15 mouse cellular contexts compared by ENCODE assay signal in the genomic region with DNA sequence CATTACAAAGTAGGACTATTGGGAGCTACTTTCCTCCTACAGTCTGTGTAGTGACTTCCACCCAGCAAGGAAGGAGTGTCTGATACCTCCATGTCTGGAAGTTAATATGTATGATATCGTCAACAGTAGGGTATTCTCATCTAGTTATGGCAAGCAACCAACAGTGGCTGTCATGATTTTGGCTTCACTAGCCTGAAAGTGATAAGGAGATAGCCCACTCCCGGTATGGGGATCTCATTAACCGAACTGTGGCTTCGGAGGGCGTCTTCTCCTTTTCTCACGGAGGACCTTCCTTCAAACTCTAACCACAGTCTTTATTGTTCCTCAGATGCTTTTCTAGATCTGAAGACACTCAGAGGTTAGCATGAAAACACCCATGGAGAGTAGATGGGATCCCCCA.
"Had no signal": no experiment of that assay in that cellular context is flagged by ENCODE, and none has a peak within 500 bp of the region (broad histone marks: within the 10 kb centered on the region; RNA-seq: fewer than 3 reads in every experiment).

No protein-coding gene starts in this region.

- H3K4me1 ChIP-seq: neural tube, embryonic 13.5 days; neural tube, embryonic 15.5 days; stomach, embryonic 15.5 days had no signal

- H3K27ac ChIP-seq: neural tube, embryonic 13.5 days; neural tube, embryonic 15.5 days; stomach, embryonic 15.5 days; stomach, postnatal 0 days had no signal

- H3K4me2 ChIP-seq: neural tube, embryonic 13.5 days; neural tube, embryonic 15.5 days; stomach, embryonic 15.5 days had no signal

- H3K9ac ChIP-seq: neural tube, embryonic 13.5 days; neural tube, embryonic 15.5 days; stomach, embryonic 15.5 days had no signal

- H3K9me3 ChIP-seq: stomach, embryonic 15.5 days had no signal

- DNase-seq: right cerebral cortex, adult 18-20 months; right cerebral cortex, postnatal 14 days; right cerebral cortex, postnatal 25 days; right cerebral cortex, postnatal 4 days; spleen, adult 18-20 months; thymus, adult 18-20 months; thymus, adult 2 months; thymus, postnatal 14 days; thymus, postnatal 25 days; thymus, postnatal 36 days; thymus, postnatal 4 days had no signal

- H3K27me3 ChIP-seq: neural tube, embryonic 13.5 days; neural tube, embryonic 15.5 days; stomach, embryonic 15.5 days had no signal

- H3K4me3 ChIP-seq: neural tube, embryonic 13.5 days; neural tube, embryonic 15.5 days; stomach, embryonic 15.5 days had no signal

- H3K36me3 ChIP-seq: neural tube, embryonic 13.5 days; neural tube, embryonic 15.5 days; stomach, embryonic 15.5 days had no signal
